Mouse (Mus musculus) T-cell, adult 66 days (primary cell): ENCODE results near the gene Rpl29. TPM values are rescaled to one million over a fixed set of nuclear protein-coding genes. Genes with fewer than 3 reads are reported as not detected.

Experiments
- total RNA-seq, 2 experiments: library from RNA; stranded (reverse); gene quantifications; 3 replicates in 1 of 2; 4 replicates in 1 of 2; pipeline ENCODE4 v1.2.4; 2023

Gene Rpl29
- 100 to 1,000 TPM; 850 to 940 TPM for total RNA-seq

GRCm38 (mm10) chr9:106429221-106430014 is at the start of gene Rpl29:
Gene Rpl29 (plus strand): TSS chr9:106429454.

GRCm38 (mm10) chr9:106447348-106447747 is 18.1 kb downstream of the Rpl29 start, which contains the start of the genes Abhd14b and Abhd14a:
Gene Abhd14b (plus strand): TSS chr9:106447459.
Gene Abhd14a (minus strand): TSS chr9:106447678.

GRCm38 (mm10) chr9:106453271-106454070 is 24.2 kb downstream of the Rpl29 start, which contains the start of gene Pcbp4:
Gene Pcbp4 (plus strand): TSS chr9:106453291.

GRCm38 (mm10) chr9:106465571-106466200 is 36.4 kb downstream of the Rpl29 start, which contains the start of gene Gpr62:
Gene Gpr62 (minus strand): TSS chr9:106465938.

GRCm38 (mm10) chr9:106475663-106476001 is 46.4 kb downstream of the Rpl29 start, which contains the start of gene Rrp9:
Gene Rrp9 (plus strand): TSS chr9:106475963.

GRCm38 (mm10) chr9:106476924-106477484 is 47.8 kb downstream of the Rpl29 start, which contains the start of gene Parp3:
Gene Parp3 (minus strand): TSS chr9:106476949.

Other genes with a start within 250 kb of the Rpl29 start
- 10 to 100 TPM; 52.0 to 60.3 TPM for gene Ppm1m, start 229.7 kb upstream of the Rpl29 start, total RNA-seq
- 100 to 1,000 TPM; 124 to 127 TPM for gene Twf2, start 226.3 kb upstream of the Rpl29 start, total RNA-seq
- 1 to 10 TPM; 2.1 to 3.5 TPM for gene Tlr9, start 206.9 kb upstream of the Rpl29 start, total RNA-seq
- gene Alas1, start 180.8 kb upstream of the Rpl29 start, total RNA-seq = 10 to 100 TPM; 45.1 to 45.2 TPM
- 1 to 10 TPM; 3.4 to 8.3 TPM for gene Poc1a, start 148.4 kb upstream of the Rpl29 start, total RNA-seq
- 10 to 100 TPM; 37.8 to 49.4 TPM for gene Dusp7, start 60.8 kb upstream of the Rpl29 start, total RNA-seq
- 10 to 100 TPM; 14.4 to 15.4 TPM for gene Acy1, start 8.9 kb downstream of the Rpl29 start, total RNA-seq
- 1 to 10 TPM; 6.6 to 7.7 TPM for gene Abhd14b, start 18.0 kb downstream of the Rpl29 start, total RNA-seq
- gene Abhd14a, start 18.2 kb downstream of the Rpl29 start, total RNA-seq = 10 to 100 TPM in 1 of 2 experiments, 1 to 10 TPM in 1; 10.0 to 11.4 TPM
- gene Pcbp4, start 23.8 kb downstream of the Rpl29 start, total RNA-seq = 10 to 100 TPM; 10.5 to 15.6 TPM
- under 1 TPM; 0.30 to 0.99 TPM for gene Gpr62, start 36.5 kb downstream of the Rpl29 start, total RNA-seq
- gene Rrp9, start 46.5 kb downstream of the Rpl29 start, total RNA-seq = 10 to 100 TPM; 85.2 to 89.8 TPM
- 10 to 100 TPM; 50.1 to 60.6 TPM for gene Parp3, start 47.5 kb downstream of the Rpl29 start, total RNA-seq
- not detected for gene Iqcf1, start 70.5 kb downstream of the Rpl29 start, total RNA-seq
- gene Iqcf5, start 85.1 kb downstream of the Rpl29 start, total RNA-seq = not detected
- not detected for gene Iqcf3, start 132.2 kb downstream of the Rpl29 start, total RNA-seq
- not detected for gene Iqcf4, start 141.5 kb downstream of the Rpl29 start, total RNA-seq
- gene Iqcf6, start 197.1 kb downstream of the Rpl29 start, total RNA-seq = not detected
- gene Grm2, start 226.6 kb downstream of the Rpl29 start, total RNA-seq = not detected